Mouse (Mus musculus) cerebellum, adult 2 months (tissue): ENCODE results near the gene Atf7ip.

Source experiments
- CTCF ChIP-seq: fragments of 200-500 bp; IDR thresholded peaks from 2 replicates; pipeline ENCODE4 v1.5.1; 2011; ENCODE audit warnings: low read depth, mild to moderate bottlenecking, control low read depth, low read length, moderate library complexity, borderline replicate concordance; ENCODE audit not compliant: insufficient read depth
- POLR2A ChIP-seq: fragments of 200-500 bp; IDR thresholded peaks from 2 replicates; pipeline ENCODE4 v1.6.1; 2011; ENCODE audit warnings: low read length, control low read depth, borderline replicate concordance; ENCODE audit not compliant: insufficient read depth

GRCm38 (mm10) chr6:136555523-136555915 is 49.6 kb downstream of the Atf7ip start:
- peak; percentile 64; the same call in 1 of the 2 replicates for TF ChIP-seq CTCF
- TF ChIP-seq POLR2A, result no peak
